Mouse (Mus musculus) small intestine, adult 2 months (tissue): ENCODE data around the gene Med12l.

Source experiments
- CTCF ChIP-seq: fragments of 200-500 bp; IDR thresholded peaks from 2 replicates; pipeline ENCODE4 v1.5.1; 2012; ENCODE audit warnings: low read depth, mild to moderate bottlenecking, control low read depth, inconsistent platforms, low read length, moderate library complexity, mixed read lengths; ENCODE audit not compliant: insufficient replicate concordance, insufficient read length; ENCODE audit errors: extremely low read depth
- POLR2A ChIP-seq: fragments of 200-500 bp; IDR thresholded peaks from 2 replicates; pipeline ENCODE4 v1.6.1; 2012; ENCODE audit warnings: low read depth, mild to moderate bottlenecking, control low read depth, inconsistent platforms, low read length, moderate library complexity

- no peak for TF ChIP-seq CTCF
- no peak for TF ChIP-seq POLR2A
These were observed 299.3 kb downstream of the Med12l start for GRCm38 (mm10) chr3:59304944-59305343.
